Mouse (Mus musculus) bone marrow macrophage, adult 2 months (primary cell): ENCODE results near the gene Sirt2.

Source experiments
- CTCF ChIP-seq: IDR thresholded peaks from 2 replicates; pipeline ENCODE4 v1.5.1; 2012; ENCODE audit warnings: low read depth, mild to moderate bottlenecking, low read length, moderate library complexity
- POLR2A ChIP-seq: IDR thresholded peaks from 2 replicates; pipeline ENCODE4 v1.6.1; 2012; ENCODE audit warnings: mild to moderate bottlenecking, low read depth, low read length, borderline replicate concordance

DNA sequence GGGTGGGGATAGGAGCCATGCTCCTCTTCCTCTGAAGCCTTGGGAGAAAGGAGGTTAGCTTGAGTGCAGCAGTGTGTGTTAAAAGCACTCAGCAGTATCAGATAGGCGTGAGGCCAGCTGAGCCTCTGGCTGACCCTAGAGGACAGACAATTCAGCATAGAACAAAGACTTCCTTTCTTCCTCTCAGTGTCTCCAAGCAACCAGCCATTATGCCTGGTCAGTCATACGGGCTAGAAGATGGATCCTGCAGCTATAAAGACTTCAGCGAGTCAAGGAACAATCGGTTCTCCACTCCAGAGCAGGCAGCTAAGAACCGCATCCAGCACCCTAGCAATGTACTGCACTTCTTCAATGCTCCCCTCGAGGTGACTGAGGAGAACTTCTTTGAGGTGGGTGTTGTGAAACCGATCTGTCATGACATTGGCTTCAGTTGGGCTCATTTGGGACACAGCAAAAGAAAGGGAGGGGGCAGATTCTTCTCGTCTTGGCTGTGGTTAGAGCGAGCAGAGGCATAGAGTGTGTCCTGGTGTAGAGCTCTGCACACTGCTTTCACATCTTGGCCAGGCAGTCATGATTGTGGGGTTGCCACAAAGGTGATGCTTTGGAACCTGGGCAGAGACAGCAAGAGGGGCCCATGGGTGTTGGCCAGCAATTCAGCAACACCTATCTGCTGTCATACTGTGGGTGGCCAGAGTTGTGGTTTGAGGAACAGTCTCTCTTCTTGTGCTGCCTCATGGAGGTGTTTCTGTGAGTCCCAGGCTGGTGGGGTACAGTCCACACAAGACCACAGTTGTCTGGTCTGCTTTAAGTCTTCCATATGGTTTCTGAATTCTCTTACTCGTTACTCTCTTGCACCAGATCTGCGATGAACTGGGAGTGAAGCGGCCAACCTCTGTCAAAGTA is 54.1 kb downstream of the Sirt2 start:
- TF ChIP-seq POLR2A (no peak), CTCF (no peak)
